Mouse (Mus musculus) liver, adult 2 months (tissue): ENCODE data around the gene Sept9.

ENCODE experiments used
- CTCF ChIP-seq: fragments of 200-500 bp; IDR thresholded peaks from 2 replicates; pipeline ENCODE4 v1.5.1; 2011; ENCODE audit warnings: low read depth, low read length, control low read depth
- POLR2A ChIP-seq: fragments of 200-500 bp; IDR thresholded peaks from 2 replicates; pipeline ENCODE4 v1.6.1; 2011; ENCODE audit warnings: low read length, control low read depth; ENCODE audit not compliant: insufficient read depth; ENCODE audit errors: extremely low read depth

- TF ChIP-seq CTCF (no peak), POLR2A (no peak)
Measured at GRCm38 (mm10) chr11:117299741-117300140, 100.3 kb downstream of the Sept9 start.
